Mouse (Mus musculus): ENCODE results near the gene Galnt15.
"Not testable (repeated sequence)": the region's sequence is repeated elsewhere in the genome, so short reads cannot be mapped to it uniquely, and the experiment has no call there.

The Galnt15 gene

DNA sequence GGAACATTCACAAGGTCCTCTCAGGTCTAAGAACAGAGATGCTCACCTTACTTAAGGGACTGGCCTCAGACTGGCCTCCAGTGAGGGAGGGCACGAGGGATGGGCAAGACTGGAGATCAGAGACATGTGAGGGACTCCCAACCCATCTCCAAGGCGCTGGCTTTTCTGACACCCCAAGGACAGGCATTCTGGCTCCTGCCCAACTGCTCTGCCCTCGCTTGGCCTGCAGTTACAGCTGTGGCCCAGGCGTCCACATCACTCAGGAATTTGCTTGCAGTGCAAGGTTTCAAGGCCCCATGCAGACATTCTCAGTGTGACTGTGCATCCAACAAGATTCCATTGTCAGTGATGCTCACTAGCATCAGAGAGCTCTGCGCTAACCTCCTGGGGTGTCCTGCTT lies 7.7 kb downstream of the Galnt15 start:
- DNase-seq (ENCODE audit: low spot score) = no peak

DNA sequence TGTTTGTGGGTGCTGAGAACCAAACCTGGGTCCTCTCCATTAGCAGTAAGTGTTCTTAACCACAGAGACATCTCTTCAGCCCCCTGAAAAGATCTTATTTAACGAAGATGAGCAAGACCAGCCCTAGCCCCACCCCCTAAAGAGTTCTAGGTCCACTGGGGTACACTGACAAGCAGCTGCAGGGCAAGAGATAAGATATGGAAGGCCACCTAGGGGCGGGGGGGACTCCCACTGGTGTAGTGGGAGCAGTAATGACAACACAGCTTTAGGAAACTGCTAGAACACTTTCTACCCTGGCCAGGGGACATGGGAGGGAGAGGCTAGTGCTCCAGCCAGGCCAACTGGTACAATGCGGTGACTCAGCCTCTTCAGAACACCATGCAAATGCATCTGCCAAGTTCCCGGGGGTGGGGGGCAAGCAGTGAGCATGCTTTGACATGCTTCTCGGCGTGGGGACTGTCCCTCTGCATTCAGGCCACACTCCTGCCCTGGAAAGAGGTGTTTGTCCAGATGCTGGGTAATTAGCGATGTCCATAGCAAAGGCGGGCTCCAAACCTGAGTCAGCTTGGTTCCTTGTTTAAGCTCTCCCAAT lies 9.0 kb downstream of the Galnt15 start:
- no peak for DNase-seq (ENCODE audit: low spot score)

GRCm38 (mm10) chr14:32042108-32042507 lies 13.3 kb downstream of the Galnt15 start:
- DNase-seq (ENCODE audit: low spot score) = no peak

DNA sequence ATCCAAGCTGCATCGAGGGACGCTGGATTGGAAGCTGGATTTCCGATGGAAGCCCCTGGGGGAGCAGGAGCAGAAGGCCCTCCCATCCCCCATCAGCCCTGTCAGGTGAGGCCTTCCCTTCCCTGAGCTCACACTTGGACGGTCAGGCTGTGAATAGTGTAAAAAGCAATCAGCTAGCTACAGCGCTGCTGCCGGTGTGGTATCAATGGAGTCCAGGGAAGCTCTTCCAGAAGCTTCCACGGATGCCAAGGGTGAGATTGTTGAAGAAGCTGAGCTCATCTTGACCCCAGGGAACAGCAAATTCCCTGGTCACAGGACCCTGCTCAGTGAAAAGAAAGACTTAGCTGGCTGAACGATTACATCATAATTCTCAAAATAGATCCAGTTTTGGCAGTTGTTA lies 17.6 kb downstream of the Galnt15 start:
- DNase-seq (ENCODE audit: low spot score) = no peak

DNA sequence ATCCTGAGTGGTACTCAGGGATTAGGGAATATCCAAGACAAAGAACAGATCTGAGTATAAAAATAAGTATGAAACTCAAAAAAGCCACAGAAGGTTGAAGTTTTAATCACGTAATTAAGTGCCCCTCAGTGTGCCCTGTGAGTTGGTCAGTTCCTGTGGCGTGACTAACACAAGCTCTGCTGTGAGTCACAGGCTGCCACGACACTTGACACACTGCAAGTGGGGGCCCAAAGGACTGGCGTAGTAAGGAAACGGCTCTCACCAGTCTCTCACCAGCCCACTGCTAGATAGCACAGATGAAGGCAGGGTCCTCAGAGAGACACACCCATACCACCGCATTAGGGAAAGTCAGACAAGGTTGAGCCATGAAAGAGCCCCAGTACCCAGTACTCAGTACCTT lies 21.4 kb downstream of the Galnt15 start:
- DNase-seq (ENCODE audit: low spot score) = no peak

DNA sequence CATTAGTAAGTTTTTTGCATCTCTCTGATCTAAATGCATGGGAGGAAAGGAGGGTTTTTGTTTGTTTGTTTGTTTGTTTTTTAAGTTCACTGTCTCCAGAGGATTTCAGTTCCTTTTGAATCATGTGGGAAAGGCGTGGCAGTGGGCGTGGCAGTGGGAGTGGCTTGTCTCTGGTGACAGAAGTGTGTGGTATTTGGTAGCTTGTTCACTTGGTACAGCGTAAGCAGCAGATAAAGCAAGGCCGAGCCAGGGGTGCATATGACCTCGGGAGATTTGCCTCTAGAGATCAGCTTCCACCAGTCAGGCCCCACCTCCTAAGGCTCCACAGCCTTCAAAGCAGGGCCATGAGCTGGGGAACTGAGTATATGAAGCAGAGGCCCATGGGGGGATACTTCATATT lies 25.1 kb downstream of the Galnt15 start:
- DNase-seq (ENCODE audit: low spot score) = no peak

- no peak for DNase-seq (ENCODE audit: low spot score)
Measured at GRCm38 (mm10) chr14:32054788-32055187, 26.0 kb downstream of the Galnt15 start.

DNA sequence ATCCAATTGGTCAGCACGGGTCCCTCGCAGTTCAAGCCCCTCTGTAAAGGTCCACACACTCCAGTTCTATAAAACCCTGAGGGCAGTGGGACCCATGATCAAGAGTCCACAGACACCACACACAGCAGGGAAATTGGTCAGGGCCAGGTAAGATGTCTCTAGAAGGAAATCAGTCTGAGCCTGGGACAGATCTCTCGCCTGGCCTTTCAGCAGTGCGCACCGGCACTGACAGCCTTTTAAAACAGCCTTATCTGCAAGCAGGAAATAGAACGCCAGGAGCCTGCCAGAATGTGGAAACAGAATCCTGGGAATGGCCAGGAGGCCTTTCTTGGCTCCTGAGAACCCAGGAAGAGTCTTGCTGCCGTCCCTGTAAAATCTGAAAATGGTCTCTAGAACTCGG lies 27.0 kb downstream of the Galnt15 start:
- DNase-seq (ENCODE audit: low spot score) = no peak

GRCm38 (mm10) chr14:32056675-32057074 lies 27.9 kb downstream of the Galnt15 start:
- DNase-seq (ENCODE audit: low spot score) = no peak

- no peak for DNase-seq (ENCODE audit: low spot score)
Measured at GRCm38 (mm10) chr14:32057664-32058063, 28.9 kb downstream of the Galnt15 start.

DNA sequence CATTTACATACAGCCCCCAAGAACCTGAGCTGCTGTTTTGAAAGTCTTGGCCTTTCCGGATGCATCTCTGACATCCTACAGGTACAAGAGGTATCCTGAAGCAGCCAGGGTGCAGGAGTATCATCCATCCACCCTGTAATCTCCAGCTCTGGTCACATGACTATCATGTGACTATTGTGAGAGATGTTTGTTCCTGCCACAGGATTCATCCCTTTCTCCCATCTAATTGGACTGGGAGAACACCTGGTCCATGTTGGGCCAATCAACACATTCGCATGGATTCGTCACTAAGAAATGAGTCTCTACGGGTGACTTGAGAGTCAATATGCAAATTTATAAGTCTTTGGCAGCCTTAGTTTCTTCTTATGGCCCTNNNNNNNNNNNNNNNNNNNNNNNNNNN lies 32.6 kb downstream of the Galnt15 start:
- no peak for DNase-seq (ENCODE audit: low spot score)

DNA sequence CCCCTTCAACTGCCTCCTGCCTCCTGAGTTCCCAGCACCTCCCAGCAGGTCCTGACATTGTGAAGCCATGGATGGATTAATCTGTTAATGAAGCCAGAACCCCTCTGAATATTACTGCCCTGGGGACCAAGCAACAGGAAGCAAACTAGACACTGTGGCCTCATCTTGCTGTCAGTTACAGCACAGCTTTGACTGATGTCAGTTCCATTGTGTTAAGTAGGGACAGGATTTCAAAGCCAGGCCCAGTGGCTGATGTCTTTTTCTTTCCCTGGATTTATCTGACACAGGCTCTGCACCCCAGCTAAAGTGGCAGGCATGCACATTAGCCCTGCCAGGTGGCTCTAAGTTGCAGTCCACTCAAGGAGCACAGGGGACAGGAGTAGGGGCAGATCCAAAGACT lies 44.0 kb downstream of the Galnt15 start:
- no peak for DNase-seq (ENCODE audit: low spot score)

DNA sequence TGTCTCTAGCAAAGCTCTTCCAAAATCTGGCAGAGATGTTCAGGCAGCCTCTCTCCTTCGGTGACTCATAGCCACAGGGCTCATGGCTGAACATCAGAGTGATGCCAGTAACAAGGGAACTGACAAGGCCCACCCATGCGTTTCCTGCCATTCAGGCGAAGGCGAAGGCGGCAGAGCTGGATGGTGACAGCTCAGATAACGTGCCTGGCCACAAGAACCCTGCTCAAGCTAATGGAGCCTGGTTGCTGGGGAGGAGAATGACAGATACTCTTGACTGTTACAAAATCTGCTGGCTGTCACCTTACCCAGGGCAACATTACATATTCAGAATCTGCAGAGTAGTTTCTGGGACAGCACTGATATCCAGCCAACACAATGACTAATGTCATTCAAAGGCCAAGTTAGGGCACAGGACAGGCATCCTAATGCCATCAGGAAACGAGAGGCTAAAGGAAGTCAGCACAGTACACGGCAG lies 44.5 kb downstream of the Galnt15 start:
- no peak for DNase-seq (ENCODE audit: low spot score)

- DNase-seq (ENCODE audit: low spot score) = no peak
Measured at GRCm38 (mm10) chr14:32073901-32074300, 45.1 kb downstream of the Galnt15 start.

- DNase-seq (ENCODE audit: low spot score) = peak; percentile 71
Measured at GRCm38 (mm10) chr14:32076896-32077575, 48.2 kb downstream of the Galnt15 start.

DNA sequence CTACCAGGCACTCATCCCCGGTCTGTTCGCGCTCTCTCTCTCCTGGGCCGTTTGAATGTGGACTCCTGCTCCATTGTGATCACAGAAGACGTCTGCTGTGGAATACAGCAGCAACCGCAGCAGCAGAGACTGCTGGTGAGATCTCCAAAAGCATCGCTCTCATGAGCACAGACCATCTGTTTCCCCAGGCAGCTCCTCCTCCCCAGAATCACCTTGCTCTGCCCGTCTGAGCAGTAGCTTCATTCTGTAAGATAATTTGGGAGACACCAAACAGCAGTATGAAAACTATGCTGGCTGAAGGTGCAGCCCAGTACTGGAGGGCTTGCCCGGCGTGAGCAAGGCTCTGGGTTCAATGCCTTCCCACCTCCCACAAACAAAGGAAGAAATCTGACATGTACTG lies 52.2 kb downstream of the Galnt15 start:
- no peak for DNase-seq (ENCODE audit: low spot score)

- DNase-seq (ENCODE audit: low spot score) = no peak
Measured at GRCm38 (mm10) chr14:32082891-32083290, 54.1 kb downstream of the Galnt15 start.

DNA sequence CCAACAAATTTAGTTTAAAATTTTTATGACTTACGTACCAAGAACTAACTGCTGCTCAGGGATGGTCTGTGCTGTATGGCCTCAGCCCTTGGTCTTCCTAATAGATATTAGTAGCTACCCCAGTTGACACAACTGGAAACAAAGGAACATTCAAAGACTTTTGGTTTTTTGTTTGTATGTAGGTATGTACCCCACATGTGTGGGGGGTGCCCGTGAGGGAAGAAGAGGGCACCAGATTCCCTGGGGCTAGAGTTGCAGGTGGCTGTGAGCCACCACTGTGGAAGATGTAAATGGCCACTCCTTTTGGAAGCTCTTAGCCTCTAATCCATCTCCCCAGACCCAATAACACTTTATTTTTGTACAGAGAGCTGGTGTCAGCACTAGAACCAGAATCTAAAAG lies 54.7 kb downstream of the Galnt15 start:
- no peak for DNase-seq (ENCODE audit: low spot score)

DNA sequence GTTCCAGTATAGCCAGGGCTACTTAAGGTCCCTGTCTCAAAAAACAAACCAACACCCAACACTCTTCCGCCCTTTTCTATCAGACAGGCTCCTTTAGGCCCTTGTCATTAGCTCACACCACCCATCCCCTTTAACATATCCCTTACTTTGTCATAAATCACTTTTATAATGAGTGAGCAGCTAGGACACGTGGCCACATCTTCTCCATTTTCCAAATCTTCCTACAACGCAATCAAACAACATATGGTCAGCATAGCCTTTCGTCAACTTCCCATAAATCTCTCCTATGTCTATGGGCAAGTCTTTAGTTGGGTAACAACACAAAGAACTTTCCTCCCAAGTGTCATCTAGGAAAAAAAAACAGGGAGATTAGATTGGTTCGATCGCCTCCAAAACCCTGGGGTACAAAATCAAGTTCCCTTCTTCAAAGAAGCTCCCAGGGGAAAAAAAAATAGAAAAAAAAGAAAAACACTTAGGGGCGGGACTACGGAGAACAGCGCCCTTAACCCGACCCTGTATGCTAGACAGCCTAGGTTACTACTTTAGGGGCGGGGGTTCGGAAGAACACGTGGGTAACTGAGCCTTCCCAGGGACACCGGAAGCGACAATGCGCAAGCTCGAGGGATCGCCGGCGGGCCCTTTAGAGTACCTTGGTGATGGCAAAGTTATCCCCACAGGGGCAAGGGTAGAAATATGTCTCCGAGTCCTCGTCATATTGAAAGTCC lies 56.1 kb downstream of the Galnt15 start, which contains the start of gene Oxnad1:
Gene Oxnad1, plus strand, starts transcription at position 614 of the 725 bp plus-strand sequence.
- peak; percentile 91 for DNase-seq (ENCODE audit: low spot score)

DNA sequence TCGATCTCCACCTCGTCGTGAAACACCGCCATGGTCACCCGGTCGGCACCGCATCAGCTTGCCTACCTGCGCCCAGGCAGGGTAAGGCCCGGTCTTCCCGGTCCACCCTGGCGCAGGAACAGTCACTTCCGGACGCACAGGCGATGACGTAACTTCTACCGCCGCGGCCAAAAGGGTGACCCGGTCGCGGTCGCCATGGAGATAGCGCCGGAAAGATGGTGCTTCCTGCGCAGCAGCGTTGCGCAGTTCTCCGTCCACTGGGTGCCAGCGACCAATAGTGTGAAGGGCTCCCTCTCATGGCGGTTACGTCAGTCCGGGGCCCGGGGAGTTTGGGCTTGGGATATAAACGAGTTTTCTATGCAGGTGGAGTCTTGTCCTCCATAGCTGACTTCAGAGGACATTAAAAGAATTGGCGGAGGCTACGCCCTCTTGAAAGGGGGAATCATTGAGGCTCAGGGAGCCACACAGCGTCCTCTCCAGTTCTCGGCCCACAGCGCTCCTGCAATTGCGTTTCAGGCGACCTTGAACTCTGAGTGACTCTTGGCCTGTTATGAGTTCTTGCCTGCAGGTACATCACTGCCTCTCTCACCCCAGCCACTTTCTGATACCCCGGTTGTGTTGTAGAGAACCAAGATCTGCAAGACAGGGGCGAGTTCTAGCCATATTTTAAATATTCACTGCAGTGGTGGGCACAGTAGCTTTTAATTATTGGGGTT lies 56.9 kb downstream of the Galnt15 start, which contains the start of gene Dph3:
Gene Dph3, minus strand, starts transcription at position 244 of the 716 bp plus-strand sequence.
- peak; percentile 99 for DNase-seq (ENCODE audit: low spot score)

GRCm38 (mm10) chr14:32086226-32086625 lies 57.4 kb downstream of the Galnt15 start:
- no peak for DNase-seq (ENCODE audit: low spot score)

DNA sequence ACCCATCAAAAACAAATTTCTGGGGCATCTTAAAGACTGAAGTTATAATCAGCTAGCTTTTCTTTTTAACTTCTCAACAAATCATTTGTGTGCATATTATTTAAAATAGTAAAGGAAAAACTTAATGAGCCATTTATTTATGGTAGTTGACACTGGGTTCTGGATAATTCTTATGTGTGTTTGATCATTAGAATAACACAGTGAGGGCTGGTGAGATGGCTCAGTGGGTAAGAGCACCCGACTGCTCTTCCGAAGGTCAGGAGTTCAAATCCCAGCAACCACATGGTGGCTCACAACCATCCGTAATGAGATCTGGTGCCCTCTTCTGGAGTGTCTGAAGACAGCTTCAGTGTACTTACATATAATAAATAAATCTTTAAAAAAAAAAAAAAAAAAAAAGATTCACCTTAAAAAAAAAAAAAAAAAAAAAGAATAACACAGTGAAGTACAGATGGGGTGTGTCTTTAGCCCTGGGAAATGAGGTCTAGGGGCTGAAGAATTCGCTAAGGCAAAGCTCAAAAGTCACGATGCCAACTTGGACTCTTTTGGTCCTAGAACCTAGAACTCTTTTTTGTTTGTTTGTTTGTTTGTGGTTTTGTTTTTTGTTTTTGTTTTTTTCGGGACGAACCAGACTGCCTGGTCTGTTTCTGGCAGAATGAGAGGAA lies 58.9 kb downstream of the Galnt15 start:
- not testable (repeated sequence) for DNase-seq (ENCODE audit: low spot score)
